Mouse (Mus musculus) spleen, postnatal 10 days (tissue): ENCODE measurements at regions not wholly inside any gene's neighbourhood (a gene's known extent, or its start where the extent isn't known, plus 50 kb on each side); places are given as distances from the start of the nearest gene placed in this dataset.

Source experiments
- DNase-seq, 2 experiments: peaks; one replicate each; pipeline ENCODE4 v3.0.0; 2021 to 2022; ENCODE audit warnings: low spot score in 2 of 2

DNA sequence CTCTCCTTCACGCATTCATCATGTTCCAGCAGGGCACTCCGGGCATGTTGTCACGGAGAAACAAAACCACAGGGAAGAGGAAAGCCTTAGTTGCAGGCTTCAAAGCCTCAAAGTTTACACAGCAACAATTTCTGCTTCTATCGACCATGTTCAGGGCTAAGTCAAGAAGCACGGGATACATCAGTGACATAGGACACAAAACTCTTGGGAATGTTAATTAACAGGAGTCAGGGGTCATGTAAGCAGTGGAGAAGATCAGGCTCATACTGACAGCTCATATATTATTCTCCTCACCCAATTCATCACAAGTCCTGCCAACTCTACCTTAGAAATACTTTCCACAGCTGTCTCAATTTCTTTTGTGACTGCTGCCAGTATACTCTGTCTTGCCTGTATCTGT, 133.0 kb upstream of the Btbd3 start:
- no peak for DNase-seq

DNA sequence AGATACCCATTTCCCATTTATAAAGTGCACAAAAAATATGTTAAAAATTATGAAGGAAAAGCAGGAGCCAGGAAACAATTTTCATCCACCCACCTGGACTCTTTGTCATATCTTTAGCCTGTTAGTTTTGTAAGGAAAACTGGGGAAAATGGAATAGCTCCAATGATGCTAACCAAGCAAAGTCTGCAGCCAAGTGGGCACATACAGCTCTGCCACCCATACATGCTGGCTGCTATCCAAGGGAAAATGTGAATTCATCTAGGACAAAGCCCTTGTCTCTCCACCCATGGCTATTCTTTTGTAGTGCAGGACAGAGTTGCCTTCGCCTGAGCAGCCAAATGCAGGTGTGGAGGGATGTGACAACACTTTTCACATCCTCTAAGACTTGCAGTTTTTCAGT, 135.5 kb upstream of the Btbd3 start:
- DNase-seq = no peak

DNA sequence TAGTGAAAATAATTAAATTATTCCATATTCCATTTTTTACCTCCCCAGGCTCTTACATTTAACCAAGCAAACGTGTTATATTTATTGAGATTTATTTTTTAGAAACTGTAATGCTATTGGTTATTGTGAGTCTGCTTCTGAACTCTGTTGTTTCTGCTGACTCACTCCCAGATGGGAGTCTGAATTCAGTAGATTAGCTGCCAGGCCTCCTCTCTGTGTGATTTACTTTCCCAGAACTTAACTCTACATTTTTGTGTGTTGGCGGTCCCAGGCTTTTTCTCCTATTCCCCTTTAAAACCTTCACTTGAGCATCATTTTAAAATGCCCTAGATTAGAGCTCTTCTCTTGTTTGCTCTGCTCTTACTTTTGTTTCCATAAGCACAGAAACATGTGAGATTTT, 136.2 kb upstream of the Btbd3 start:
- no peak for DNase-seq

DNA sequence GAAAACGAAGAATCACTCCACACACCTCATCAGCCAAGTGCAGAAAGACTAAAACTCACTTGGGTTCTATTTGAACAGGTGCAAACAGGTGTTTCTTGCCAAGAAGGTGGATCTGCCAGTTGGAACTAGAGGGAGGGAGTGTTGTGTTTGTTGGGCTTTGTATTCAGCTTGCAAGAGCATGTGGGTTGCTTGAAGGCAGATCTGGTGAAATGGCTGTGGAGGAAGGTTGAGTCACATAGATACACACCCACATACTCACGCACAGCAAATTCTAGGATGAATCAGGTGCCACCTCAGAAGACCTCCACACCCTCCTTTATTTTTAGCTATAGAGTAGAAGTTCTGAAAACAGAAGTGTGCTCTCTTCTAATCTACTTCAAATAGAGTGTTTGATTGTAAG, 156.6 kb upstream of the Btbd3 start:
- no peak for DNase-seq

DNA sequence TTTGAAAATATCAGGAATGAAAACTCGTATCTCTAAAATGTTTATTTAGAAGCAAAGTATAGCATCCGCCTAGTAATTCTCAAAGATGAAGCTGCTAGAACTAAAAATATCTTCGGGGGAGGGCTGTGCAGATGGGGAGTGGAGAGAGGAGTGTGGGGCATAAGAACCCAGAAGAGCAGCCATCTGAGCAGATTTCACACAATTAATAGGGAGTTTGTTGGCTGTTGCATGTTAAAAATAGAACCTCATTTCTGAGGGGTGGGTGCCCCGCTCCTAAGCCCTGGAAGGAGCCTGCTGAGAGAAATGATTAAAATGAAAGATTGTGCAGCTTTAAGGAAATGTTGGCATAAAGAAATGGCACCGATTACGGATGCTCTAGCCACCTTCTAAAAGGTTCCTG, 171.0 kb upstream of the Btbd3 start:
- DNase-seq = no peak

DNA sequence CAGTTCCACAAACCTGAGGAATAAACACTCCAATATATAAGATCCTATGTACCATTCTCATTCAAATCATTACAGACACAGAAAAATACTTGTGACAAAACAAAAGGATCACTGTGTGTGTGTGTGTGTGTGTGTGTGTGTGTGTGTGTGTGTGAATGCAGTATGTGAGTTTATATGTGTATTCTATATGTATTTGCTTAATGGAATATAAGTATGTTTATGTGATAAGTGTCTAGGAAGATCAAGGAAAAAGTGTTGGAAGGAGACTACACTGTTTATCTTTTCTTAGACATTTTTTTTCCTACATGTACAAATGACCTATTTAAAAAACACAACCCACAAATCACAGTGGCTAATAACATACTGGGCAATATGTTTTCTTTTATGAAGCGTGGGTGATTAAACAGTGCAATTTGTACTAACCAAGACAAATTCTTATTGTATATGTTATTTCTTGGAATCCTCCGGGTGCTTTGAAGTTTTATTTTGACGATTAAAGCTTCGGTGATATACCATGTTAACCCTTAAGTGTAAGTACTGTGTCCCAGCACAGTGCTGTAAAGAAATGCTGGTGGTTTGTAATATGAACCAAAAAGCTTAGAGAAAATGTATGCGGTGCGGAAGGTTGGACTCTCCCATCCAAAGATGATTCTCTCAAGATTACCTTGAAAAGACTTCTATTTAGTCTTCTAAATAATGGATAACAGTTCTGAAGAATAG, 171.6 kb upstream of the Btbd3 start:
- DNase-seq = no peak

DNA sequence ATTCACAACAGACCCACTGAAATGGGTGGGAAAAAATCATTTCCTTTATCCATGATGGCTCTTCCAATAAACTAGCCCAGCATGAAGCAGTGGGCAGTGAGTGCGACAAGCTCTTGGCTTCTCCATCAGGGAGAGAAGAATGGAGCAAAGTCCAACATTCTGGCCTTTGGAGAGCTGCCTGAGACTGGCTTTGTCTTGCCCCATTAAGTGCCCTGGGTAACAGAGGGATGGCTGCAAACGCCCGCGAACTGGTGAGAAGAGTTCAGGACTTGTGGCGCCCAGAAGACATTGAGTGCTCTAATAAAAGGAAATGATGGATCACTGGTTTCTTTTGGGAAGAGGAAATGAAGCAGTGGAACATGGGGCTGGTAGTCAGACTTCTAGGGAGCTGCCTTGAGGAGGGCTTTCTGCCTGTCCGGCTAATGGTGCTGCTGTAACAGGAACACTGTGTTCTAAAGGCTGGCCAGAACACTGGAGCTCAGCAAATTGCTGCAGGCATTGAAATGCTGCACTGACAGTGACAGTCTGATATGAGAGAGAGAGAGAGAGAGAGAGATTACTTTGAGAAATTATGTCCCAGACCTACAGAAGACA, 182.2 kb upstream of the Btbd3 start:
- DNase-seq = no peak

DNA sequence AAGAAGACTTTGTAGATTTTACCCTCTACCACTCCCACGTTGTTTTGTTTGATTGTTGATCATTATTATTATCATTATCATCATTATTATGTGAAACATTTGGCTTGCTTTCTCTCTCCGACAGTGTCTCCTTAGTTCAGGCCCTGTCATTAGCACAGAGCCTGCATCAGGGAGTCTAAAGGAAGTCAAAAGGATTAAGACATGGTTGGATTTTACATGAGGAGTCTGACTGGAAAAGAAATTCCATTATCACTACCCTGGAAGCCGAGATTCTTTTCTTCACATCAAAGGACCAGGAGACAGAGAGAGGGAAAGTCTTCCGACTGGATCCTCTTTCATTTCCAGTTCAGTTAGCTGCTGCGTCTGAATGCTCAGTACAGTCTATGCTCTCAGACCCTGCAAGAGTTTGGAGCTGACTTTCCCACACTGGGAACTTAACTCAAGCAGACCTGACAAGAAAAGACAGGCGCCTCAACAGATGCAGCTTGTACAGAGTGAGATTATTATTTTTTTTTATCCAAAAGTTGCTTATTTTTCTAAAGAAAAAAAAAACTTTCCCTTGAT, 184.1 kb upstream of the Btbd3 start:
- no peak for DNase-seq

DNA sequence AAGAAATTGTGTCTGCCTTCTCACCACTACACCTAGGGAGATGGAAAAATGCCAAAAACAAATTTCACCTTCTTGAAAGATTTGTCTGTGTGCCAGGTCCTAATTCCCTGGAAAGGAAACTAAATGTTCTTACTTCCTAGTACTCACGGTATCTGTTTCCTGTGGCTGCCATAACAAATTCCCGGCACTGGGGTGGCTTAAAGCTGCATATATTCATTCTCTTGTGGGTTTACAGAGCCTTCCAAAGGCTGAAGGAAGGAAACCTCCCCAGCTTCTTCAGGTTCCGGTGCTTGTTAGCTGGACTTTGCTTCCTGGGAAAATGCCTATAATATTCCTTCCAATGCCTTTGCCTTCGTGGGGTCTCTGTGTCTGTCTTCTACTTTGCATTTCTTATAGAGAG, 203.3 kb upstream of the Btbd3 start:
- DNase-seq = no peak

DNA sequence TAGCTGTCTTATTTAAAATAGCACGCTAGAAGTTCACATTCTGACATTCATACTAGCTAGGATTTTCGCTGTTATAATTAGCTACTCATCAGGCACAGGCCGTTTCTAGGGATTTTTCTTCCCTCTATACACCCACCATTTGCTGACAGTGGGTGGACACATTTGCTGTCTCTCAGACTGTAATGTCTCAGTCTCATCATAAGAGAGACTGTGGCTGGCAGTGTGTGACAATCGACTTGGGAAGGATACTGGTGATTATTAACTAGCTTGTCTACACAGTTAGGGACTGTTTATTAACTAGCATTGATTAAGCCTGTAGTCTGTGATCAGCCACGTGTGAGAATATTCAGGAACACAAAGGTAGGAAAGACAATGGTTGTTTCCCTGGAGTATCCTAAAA, 208.0 kb upstream of the Btbd3 start:
- no peak for DNase-seq

DNA sequence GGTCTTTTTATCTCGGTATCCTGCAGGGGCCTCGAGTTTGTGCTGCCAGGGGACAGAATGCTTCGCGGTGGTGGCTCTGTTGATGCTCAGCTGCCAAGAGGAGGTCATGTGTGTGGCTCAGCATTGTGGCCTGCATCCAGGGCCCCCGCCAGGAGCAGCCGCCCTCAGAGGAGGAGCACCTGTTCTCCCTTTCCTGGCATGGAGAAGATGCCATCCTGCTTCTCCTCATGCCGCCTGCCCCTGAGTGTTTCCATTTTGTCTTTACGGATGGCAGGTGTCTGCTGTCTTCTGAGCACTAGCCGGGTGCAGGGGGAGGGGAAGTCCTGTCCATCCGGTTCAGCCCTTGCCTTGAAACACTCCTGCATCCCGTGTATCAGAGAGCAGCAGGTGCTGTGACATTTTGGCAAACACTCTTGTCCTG, 208.6 kb upstream of the Btbd3 start:
- no peak for DNase-seq

DNA sequence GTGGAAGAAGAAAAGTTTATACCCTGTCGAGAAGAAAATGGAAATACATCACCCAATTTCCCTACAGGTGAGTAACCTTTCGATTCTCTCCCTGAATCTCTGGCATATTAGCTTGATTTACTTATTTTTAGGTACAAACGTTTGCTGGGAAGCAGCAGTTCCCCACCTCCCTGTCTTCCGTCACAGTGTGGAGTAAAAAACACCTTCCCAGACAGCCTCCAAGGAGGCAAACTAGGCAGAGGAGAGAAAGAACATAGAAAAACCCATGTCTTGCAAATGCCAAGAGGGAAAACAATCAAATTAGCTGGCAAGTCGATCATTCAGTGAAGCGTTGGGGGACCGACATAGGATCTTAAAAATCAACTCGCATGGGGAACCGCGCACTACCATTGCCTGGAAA, 209.0 kb upstream of the Btbd3 start:
- DNase-seq = no peak

DNA sequence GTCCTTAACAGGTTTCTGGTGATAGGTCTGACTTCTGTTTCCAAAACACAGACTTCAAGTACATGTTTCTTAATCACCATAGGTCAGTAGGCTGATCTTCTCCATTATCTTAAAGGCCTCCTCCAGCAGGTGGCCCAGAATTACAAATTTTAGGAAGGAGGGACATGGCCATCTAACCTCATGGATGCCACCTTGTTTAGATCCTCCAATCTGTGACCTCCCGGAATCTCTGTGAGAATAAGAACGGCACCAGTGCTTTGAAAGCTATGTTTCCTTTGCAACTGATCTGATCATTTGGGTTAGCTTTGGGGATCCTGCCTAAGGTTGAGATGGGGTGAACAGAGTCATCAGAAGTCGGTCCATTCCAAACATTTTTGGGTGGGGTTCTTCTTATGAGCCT, 209.4 kb upstream of the Btbd3 start:
- DNase-seq = no peak

DNA sequence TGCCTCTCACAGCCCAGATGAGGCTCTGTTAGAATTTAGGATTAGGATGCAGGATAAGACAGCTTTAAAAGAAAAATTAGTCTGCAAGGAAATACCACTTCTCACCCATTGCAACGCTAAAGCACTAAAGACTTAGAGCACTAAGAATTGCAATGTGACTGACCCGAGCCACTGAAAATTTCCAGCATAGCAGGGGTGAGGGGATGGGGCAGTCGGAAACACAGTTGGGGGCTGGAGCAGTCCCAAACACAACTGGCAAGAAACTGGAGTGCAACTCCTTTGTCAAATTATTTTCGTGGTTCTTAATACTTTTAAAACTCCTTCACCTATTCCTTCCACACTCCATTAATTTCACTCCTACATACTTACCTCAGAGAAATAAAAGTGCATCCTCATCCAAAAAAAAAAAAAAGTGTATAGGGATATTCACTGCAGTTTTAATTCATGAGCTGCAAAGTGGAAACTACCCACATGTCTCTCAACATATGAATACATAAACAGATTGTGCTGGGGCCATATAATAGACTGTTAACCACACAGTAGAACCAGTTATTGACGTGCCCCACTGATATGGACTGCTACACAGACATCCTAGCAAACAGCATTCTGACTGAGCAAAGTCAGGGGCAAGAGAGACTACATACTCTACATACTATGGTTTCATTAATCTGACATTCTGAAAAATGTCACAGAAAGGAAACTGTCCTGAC, 210.3 kb upstream of the Btbd3 start:
- DNase-seq = no peak

DNA sequence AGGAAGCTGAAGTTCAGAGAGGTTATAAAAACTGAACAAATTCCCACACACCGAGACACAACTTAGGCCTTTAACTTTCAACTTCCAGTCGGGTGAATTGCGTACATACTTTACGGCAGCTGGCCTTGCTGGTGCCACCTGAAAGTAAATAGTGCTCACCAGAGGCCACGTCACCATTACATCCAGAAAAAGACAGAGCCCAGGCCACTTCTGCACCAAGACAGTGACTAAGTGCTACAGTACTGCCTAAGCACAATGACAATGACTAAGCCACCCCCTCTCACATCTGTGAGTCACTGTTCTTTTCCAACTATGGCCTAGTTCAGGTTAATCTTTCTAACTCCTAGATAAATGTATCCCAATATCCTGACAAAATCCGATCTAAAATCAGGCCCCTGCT, 215.7 kb upstream of the Btbd3 start:
- DNase-seq = no peak

DNA sequence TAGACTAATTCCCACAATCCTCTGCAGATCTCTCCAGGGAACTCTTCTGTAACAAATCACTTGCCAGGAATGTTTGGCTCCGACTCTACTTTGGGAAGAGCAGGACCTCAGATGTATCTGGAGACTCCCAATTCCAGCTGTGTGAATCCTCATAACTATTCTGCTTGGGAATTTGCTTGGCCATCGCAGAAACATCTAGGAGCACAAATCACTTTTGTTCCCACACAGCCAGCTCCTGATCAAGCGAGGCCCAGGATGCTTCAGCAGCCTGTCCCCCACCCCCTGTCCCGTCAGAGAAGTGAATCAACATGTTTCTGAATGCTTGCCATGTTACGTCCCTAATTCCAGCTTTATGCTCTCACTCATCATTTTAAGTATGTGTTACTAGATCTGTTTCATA, 216.1 kb upstream of the Btbd3 start:
- no peak for DNase-seq

DNA sequence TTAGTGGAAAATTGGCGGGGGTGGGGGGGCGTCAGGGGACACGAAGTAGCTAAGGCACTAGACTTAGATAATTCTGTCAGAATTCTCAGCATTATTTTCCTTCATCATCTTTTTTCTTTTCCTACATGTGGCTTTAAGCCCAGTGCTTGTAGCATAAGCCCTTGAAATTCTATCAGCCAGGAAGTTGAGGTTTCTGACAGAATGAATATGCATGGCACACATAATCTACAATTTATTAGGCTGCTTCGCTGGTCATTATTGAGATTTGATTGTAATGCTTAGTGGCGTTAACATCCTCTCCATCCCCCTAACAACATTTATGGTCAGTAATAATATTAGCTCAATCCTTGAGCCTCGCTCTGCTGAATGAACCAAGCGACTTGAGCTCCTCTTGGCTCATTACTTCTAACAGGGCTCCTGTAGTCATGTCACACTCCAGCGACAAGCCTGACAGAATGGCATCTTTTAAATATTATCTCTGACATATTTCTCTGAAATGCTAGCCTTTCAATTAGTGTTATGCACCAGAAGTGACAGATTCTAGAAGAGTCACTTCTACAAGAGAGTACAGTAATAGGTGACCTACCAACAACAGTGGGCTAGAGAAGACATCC, 222.1 kb upstream of the Btbd3 start:
- no peak for DNase-seq

DNA sequence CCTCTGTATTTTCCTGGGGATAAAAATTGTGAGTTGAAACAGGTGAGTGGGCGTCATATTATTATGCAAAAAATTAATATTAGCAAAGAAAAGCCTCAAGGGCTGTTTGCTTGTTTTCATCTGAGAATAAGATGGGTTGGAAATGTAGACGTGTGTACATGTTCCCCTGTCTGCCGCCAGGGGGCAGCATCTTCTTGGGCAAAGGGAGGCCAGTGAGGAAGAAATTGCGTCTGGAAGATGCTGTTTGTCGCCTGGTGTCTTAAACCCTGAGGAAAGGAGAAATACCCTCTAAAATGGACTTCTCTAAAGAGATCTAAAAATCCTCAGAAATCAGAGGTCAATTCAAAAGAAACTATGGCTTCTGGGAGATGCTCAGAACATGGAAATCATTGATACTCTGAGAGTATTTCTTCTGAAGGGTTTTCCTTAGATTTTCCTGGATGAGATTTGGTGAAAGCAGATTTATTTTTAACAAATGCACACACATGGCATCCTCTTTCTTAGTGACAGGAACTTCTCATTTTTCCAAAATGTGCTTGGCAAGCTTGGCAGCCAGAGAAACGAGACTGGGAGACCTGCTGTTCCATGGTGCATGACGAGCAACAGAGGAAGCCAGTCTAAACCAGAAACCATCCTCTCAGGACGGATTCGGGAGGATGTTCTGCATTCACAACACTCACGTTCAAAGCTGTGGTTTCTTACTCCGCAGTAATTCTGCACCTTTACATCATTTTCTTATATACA, 222.8 kb upstream of the Btbd3 start:
- peak; percentile 4 to 61 for DNase-seq

DNA sequence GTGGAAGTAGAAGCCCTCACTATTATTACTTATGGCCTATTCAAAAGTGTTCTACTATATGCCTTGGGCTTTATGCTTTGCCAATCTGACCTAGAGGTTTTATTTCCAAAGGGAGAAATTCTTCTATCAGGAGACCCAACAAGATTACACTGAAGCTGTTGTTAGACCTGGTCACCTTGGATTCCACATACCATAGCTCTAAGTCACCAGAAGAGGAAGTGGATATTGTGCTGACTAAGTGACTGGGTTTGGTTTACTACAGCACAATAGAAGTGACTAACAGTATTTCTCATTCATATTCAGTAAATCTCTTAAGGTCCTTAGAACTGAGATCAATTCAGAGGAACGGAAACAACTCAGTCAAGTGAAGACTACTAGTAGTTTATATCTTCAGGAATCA, 229.0 kb upstream of the Btbd3 start:
- DNase-seq = no peak

DNA sequence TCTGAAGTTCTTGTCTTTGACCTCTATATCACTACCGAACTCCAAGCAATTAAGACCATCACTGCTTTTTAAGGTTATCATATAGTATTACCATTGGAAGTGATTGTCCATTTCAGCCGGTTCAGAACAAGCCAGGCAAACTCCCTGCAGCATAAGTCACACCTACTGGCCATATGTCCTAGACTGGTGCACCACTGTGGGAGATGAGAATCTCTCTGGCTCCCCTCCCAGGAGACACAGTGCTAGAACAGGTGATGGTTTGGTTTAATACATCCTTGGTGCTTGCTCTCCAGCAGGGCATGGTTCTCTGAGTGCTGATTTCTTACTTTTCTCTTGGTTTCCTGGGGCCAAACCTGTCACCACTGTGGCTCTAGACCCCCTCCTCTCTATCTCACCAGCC, 232.8 kb upstream of the Btbd3 start:
- DNase-seq = no peak

DNA sequence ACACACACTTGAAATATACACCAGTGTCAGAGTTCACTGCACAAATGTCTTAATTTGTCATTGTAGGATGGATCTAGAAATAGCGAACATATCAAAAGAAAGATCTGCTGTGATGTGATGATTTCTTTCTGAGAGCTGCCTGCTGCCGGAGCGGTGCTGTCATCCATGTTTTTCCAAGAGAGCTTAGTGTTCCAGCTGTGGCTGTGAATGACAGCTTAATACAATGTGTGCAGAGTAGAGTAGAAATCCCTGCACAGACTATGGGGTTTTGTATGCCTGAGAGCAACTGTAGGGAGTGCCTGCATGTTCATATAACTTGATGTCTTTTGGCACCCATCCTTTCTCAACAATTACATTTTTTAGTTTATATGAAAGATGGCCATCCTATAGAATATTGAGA, 274.6 kb upstream of the Btbd3 start:
- no peak for DNase-seq

DNA sequence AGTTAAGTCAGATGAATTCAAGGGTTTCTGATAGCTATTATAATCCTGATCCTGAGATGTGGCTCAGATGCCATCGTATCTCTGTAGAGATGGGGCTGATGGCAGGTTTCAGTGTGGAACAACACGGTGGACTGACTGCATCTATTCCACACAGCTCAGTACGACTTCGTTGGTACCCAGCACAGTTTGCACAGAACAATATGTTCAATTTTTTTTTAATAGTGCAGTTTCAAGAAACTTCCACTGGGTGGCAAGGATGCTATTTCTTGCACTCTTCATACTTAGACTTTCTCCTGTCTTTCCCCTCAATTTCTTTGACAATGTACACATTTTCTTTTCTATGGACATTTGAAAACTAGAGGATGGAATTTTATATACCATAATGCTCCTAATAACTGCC, 278.6 kb upstream of the Btbd3 start:
- no peak for DNase-seq
